Mouse (Mus musculus) limb, embryonic 13.5 days (tissue): ENCODE results near the gene Tbx18. TPM values are rescaled to one million over a fixed set of nuclear protein-coding genes. Genes with fewer than 3 reads are reported as not detected.

Experiments used
- ATAC-seq: fragments of 200-750 bp; cut with Nextera tagmentation; 2 replicates; pipeline ENCODE4 v1.8.0; 2017; ENCODE audit warnings: low read depth, moderate number of reproducible peaks, moderate TSS enrichment; ENCODE audit not compliant: low FRiP score
- H3K27ac ChIP-seq: fragments of 300-500 bp; sonication (generic); 2 replicates; pipeline ENCODE4 v1.5.1; 2015; ENCODE audit warnings: inconsistent platforms, mild to moderate bottlenecking, moderate library complexity
- H3K27me3 ChIP-seq: fragments of 300-500 bp; sonication (generic); 2 replicates; pipeline ENCODE4 v1.6.1; 2015; ENCODE audit warnings: mild to moderate bottlenecking, inconsistent platforms
- H3K36me3 ChIP-seq: fragments of 300-500 bp; sonication (generic); 2 replicates; pipeline ENCODE4 v1.6.1; 2015; ENCODE audit warnings: inconsistent platforms, mild to moderate bottlenecking, moderate library complexity
- H3K4me1 ChIP-seq: fragments of 300-500 bp; sonication (generic); 2 replicates; pipeline ENCODE4 v1.6.1; 2015; ENCODE audit warnings: inconsistent platforms
- H3K4me2 ChIP-seq: fragments of 300-500 bp; sonication (generic); replicated peaks from 2 replicates; pipeline ENCODE4 v1.6.1; 2015; ENCODE audit warnings: inconsistent platforms, mild to moderate bottlenecking, moderate library complexity
- H3K4me3 ChIP-seq: fragments of 300-500 bp; sonication (generic); 2 replicates; pipeline ENCODE4 v1.5.1; 2015; ENCODE audit warnings: moderate library complexity, mild to moderate bottlenecking, inconsistent platforms
- H3K9ac ChIP-seq: fragments of 300-500 bp; sonication (generic); 2 replicates; pipeline ENCODE4 v1.6.1; 2015; ENCODE audit warnings: mild to moderate bottlenecking, inconsistent platforms
- H3K9me3 ChIP-seq: fragments of 300-500 bp; sonication (generic); 2 replicates; pipeline ENCODE4 v1.6.1; 2016; ENCODE audit warnings: inconsistent platforms
- WGBS: fragments of 180-500 bp; shearing (Covaris S2); methylation state at CpG from one replicate; pipeline ENCODE4 v1.1.7; 2015; 5-methylcytosine and 5-hydroxymethylcytosine counted together
- polyA plus RNA-seq: library from polyadenylated mRNA; unstranded; fragments of >200 nt; fragmentation: Nextera tagmentation; extraction: Ambion mirVana; gene quantifications from 2 replicates; pipeline ENCODE4 v1.2.1, GENCODE M21; 2015

Tbx18 gene
- polyA plus RNA-seq, 1 experiment from 2014 or later, result 23.3 TPM

GRCm38 (mm10) chr9:87733732-87734131 lies 2.7 kb upstream of the Tbx18 start:
- H3K36me3 ChIP-seq, result no peaks in the 10 kb centered on the region
- H3K9me3 ChIP-seq, result no peaks in the 10 kb centered on the region
- WGBS, result 10% methylated on average over 11 of the region's 11 CpGs
- peaks cover 51% of the 10 kb centered on the region for H3K27me3 ChIP-seq
- H3K9ac ChIP-seq, result no peak overlapping the region
- peak overlapping the region; percentile 53 for H3K4me2 ChIP-seq
- peaks cover 44% of the 10 kb centered on the region for H3K4me1 ChIP-seq
- H3K27ac ChIP-seq, result peak overlapping the region; percentile 39; the same call in 1 of the 2 replicates
- peak overlapping the region; percentile 26; the same call in 1 of the 2 replicates for H3K4me3 ChIP-seq
- ATAC-seq, result no peak

DNA sequence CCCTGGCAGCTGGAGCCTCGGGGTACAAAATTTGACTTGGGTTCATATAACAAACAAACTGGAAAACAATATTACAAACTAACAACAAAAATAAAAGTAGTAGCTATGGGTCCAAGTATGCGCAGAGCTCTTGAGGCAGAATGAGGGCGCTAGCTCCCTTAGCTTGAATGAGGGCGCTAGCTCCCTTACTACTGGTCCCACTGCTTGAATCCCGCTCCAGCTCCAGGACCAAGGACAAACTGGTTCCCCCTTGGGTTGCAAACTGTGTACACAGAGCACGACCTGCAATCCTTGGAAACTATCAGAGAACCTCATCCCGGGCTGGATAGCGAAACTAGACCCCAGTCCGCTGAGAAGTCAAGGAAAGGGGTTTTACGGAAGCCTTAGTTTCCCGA lies 2.2 kb upstream of the Tbx18 start:
- Histone ChIP-seq H3K4me1 (peaks cover 41% of the 10 kb centered on the region), H3K4me2 (peak overlapping the region; percentile 53), H3K9me3 (no peaks in the 10 kb centered on the region), H3K36me3 (no peaks in the 10 kb centered on the region), H3K27ac (0 out of 2 replicates have a peak overlapping the region, but pooled peaks have one; percentile 28), H3K9ac (peak overlapping the region; percentile 4; the same call in 1 of the 2 replicates), H3K27me3 (peaks cover 48% of the 10 kb centered on the region), H3K4me3 (peak overlapping the region; percentile 26)
- ATAC-seq, result no peak
- WGBS, result 5% methylated on average over 11 of the region's 11 CpGs

DNA sequence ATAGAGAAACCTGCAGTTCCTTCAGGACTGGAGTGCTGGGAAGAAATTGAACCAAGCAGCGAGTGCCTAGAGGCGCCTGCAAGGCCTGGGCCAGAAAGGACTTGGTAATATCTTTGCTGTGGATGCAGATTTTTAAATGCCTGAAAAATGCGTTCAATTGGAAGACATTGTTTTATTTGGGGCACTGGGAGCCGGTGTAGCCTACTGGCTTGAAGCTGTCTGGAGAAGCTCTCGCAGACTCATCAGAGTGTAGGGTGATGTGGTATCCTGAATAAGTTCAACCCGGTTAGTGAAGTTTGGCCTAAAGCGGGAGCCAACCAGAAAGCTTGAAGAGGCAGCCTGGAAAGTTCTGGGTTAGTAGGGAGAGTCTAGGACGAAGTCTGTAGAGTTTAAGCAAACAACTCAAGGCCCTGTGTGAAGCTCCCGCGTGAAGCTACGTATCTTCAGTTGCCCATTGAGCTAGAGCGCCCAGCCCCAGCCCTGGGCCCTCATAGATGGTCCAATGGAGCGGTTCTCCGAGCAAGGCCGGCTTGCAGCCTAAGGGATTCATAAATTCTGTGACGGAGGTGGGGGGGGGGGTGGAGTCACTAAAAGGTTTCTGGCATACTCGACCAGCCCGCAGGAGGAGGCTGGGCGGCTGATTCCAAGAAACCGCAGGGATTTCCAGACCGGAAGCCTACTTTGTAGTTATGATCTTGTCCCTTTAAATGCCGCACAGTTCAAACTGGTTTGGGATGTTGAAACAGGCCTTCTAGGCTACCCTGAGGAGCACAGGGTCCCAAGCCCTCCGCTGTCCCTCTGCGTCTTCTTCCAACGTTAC lies 1.6 kb upstream of the Tbx18 start:
- WGBS, result 10% methylated on average over 25 of the region's 25 CpGs
- ATAC-seq, result no peak
- no peak overlapping the region for H3K27ac ChIP-seq
- H3K4me1 ChIP-seq, result peaks cover 38% of the 10 kb centered on the region
- H3K27me3 ChIP-seq, result peaks cover 43% of the 10 kb centered on the region
- no peaks in the 10 kb centered on the region for H3K36me3 ChIP-seq
- peak overlapping the region; percentile 53 for H3K4me2 ChIP-seq
- no peaks in the 10 kb centered on the region for H3K9me3 ChIP-seq
- peak overlapping the region; percentile 26 for H3K4me3 ChIP-seq
- peak overlapping the region; percentile 4; the same call in 1 of the 2 replicates for H3K9ac ChIP-seq

- H3K27me3 ChIP-seq, result peaks cover 34% of the 10 kb centered on the region
- peak overlapping the region; percentile 97 for H3K27ac ChIP-seq
- peak overlapping the region; percentile 87 for H3K4me3 ChIP-seq
- H3K4me2 ChIP-seq, result peak overlapping the region; percentile 74
- under 1% methylated on average over 86 of the region's 91 CpGs for WGBS
- H3K9me3 ChIP-seq, result no peaks in the 10 kb centered on the region
- H3K36me3 ChIP-seq, result no peaks in the 10 kb centered on the region
- peak overlapping the region; percentile 99 for H3K9ac ChIP-seq
- peak; percentile 20; the same call in 1 of the 2 replicates for ATAC-seq
- H3K4me1 ChIP-seq, result peaks cover 38% of the 10 kb centered on the region
Measured at GRCm38 (mm10) chr9:87730271-87730960, 644 bp downstream of the Tbx18 start.

- Histone ChIP-seq H3K4me2 (peak overlapping the region; percentile 74), H3K9ac (peak overlapping the region; percentile 99), H3K36me3 (no peaks in the 10 kb centered on the region), H3K27ac (peak overlapping the region; percentile 97), H3K27me3 (peaks cover 26% of the 10 kb centered on the region), H3K4me1 (peaks cover 29% of the 10 kb centered on the region), H3K9me3 (no peaks in the 10 kb centered on the region), H3K4me3 (peak overlapping the region; percentile 87)
- WGBS, result under 1% methylated on average over 72 of the region's 75 CpGs
- ATAC-seq, result peak; percentile 11; the same call in 1 of the 2 replicates
Measured at GRCm38 (mm10) chr9:87729316-87730270, 1.5 kb downstream of the Tbx18 start.

GRCm38 (mm10) chr9:87728107-87728506 lies 3.0 kb downstream of the Tbx18 start:
- peak overlapping the region; percentile 99; the same call in 1 of the 2 replicates for H3K9ac ChIP-seq
- no peak for ATAC-seq
- no peaks in the 10 kb centered on the region for H3K9me3 ChIP-seq
- peaks cover 24% of the 10 kb centered on the region for H3K4me1 ChIP-seq
- peaks cover 23% of the 10 kb centered on the region for H3K27me3 ChIP-seq
- H3K27ac ChIP-seq, result no peak overlapping the region
- H3K4me3 ChIP-seq, result peak overlapping the region; percentile 87
- H3K36me3 ChIP-seq, result 0 out of 2 replicates have a peak, but pooled peaks cover 8% of the 10 kb centered on the region
- peak overlapping the region; percentile 74 for H3K4me2 ChIP-seq
- WGBS, result 13% methylated on average over 3 of the region's 3 CpGs

DNA sequence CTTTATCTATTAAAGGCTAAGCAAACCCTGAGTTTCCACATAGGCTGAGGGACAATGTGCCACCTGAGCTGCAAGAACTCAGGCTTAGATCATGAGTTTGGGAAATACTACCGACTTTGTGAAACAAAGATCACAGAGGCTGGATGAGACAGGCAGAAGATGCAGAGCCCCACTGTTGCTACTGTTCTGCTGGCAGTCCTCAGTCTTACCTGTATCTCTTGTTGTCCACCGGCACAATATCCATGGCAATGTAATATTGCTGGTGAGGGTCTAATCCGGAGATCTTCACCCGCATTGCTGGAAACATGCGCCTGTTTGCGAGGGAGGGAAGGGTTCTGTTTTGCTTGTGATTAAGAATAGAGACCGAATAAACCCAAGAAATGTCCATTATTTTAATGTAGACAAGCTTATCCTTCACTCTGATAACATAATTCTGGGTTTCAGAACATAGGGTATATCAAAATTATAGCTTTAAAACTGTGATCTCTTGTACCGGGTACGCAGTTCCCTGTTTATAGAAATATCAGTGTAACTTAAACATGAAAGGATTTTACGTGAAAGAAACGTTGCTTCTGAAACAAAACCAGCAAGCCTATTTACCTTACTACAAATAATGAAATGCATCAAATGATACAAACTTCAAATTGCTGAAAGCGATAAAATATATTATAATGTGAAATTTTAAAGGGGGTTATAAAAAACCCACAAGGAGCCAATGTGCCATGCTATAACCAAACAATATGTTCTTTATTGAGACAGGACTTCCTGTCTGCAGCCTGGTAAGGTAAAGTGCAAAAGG lies 3.7 kb downstream of the Tbx18 start:
- WGBS, result 10% methylated on average over 12 of the region's 12 CpGs
- ATAC-seq, result no peak
- peaks cover 15% of the 10 kb centered on the region for H3K27me3 ChIP-seq
- H3K36me3 ChIP-seq, result 0 out of 2 replicates have a peak, but pooled peaks cover 8% of the 10 kb centered on the region
- H3K9ac ChIP-seq, result peak overlapping the region; percentile 55
- H3K4me1 ChIP-seq, result peaks cover 17% of the 10 kb centered on the region; the same call in 1 of the 2 replicates
- H3K4me3 ChIP-seq, result peak overlapping the region; percentile 87
- H3K9me3 ChIP-seq, result no peaks in the 10 kb centered on the region
- H3K4me2 ChIP-seq, result peak overlapping the region; percentile 74
- peak overlapping the region; percentile 55; the same call in 1 of the 2 replicates for H3K27ac ChIP-seq

GRCm38 (mm10) chr9:87721793-87722192 lies 9.3 kb downstream of the Tbx18 start:
- Histone ChIP-seq H3K9me3 (no peaks in the 10 kb centered on the region), H3K27ac (0 out of 2 replicates have a peak overlapping the region, but pooled peaks have one; percentile 15), H3K27me3 (peaks cover 17% of the 10 kb centered on the region), H3K36me3 (peaks cover 34% of the 10 kb centered on the region), H3K4me3 (no peak overlapping the region), H3K9ac (no peak overlapping the region), H3K4me1 (peaks cover 23% of the 10 kb centered on the region), H3K4me2 (peak overlapping the region; percentile 28; the same call in 1 of the 2 replicates)
- WGBS, result 46% methylated on average over 2 of the region's 2 CpGs
- no peak for ATAC-seq

GRCm38 (mm10) chr9:87710360-87710759 lies 20.7 kb downstream of the Tbx18 start:
- no peak overlapping the region for H3K4me3 ChIP-seq
- H3K36me3 ChIP-seq, result peaks cover 43% of the 10 kb centered on the region
- H3K27me3 ChIP-seq, result peaks cover 18% of the 10 kb centered on the region
- peak; percentile 68; the same call in 1 of the 2 replicates for ATAC-seq
- 19% methylated on average over 4 of the region's 4 CpGs for WGBS
- no peaks in the 10 kb centered on the region for H3K9me3 ChIP-seq
- no peak overlapping the region for H3K4me2 ChIP-seq
- H3K9ac ChIP-seq, result no peak overlapping the region
- H3K27ac ChIP-seq, result no peak overlapping the region
- peaks cover 7% of the 10 kb centered on the region; the same call in 1 of the 2 replicates for H3K4me1 ChIP-seq

DNA sequence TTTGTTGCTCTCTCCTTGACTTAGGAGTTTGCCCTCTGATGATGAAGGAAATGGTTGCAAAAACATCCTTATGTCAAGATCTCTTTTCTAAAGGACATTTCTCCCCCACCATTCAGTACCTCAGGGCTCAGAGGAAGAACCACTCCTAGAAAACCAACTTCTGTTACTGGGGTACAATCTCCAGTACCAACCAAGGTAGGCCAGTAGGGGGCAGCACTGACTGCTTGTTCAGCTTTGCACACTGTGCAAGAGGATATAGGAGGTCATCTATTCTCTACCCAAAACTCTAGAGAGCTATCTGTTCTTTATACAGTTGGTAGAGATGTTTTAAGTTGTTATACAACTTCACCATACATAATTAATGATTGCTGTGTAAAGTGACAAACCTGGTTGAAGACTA lies 22.9 kb downstream of the Tbx18 start:
- no peaks in the 10 kb centered on the region for H3K9me3 ChIP-seq
- H3K27me3 ChIP-seq, result peaks cover 19% of the 10 kb centered on the region
- no peak overlapping the region for H3K4me3 ChIP-seq
- no peak for ATAC-seq
- no peak overlapping the region for H3K4me2 ChIP-seq
- H3K36me3 ChIP-seq, result peaks cover 47% of the 10 kb centered on the region
- no peak overlapping the region for H3K9ac ChIP-seq
- H3K27ac ChIP-seq, result no peak overlapping the region
- H3K4me1 ChIP-seq, result peaks cover 7% of the 10 kb centered on the region; the same call in 1 of the 2 replicates
